30 mouse cellular contexts compared by ENCODE assay signal in the genomic region with DNA sequence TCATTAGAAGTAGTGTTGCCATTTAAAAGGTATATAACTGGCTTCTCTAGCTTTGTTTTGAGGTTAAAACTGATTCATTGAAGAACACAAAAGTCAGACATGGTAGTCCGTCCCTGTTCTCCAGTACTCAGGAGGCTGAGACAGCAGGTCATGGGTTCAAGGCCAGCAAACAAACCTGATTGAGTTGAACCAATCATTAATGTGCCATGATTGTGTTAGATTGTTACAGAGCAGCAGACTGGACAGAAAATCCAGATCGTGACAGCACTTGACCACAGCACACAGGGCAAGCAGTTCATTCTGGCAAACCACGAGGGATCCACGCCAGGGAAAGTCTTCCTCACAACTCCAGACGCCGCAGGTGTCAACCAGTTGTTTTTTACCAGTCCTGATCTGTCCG.
"Had no signal": no experiment of that assay in that cellular context is flagged by ENCODE, and none has a peak within 500 bp of the region (broad histone marks: within the 10 kb centered on the region; RNA-seq: fewer than 3 reads in every experiment).

No protein-coding gene starts in this region.

- H3K27me3 ChIP-seq: limb, embryonic 12.5 days; limb, embryonic 13.5 days; limb, embryonic 15.5 days; liver, embryonic 12.5 days; liver, embryonic 13.5 days; liver, embryonic 15.5 days; lung, embryonic 15.5 days; megakaryocyte, embryonic 14.5 days; midbrain, embryonic 12.5 days; midbrain, embryonic 13.5 days had no signal

- H3K27ac ChIP-seq: left cerebral cortex, adult 2 months; limb, embryonic 10.5 days; limb, embryonic 12.5 days; limb, embryonic 13.5 days; limb, embryonic 15.5 days; liver, embryonic 12.5 days; liver, embryonic 13.5 days; liver, embryonic 14.5 days; liver, embryonic 15.5 days; lung, embryonic 15.5 days; macrophage; midbrain, embryonic 10.5 days; midbrain, embryonic 12.5 days; midbrain, embryonic 13.5 days had no signal

- ATAC-seq: liver, embryonic 12.5 days; liver, postnatal 0 days; lung, postnatal 0 days; midbrain, embryonic 13.5 days; midbrain, embryonic 16.5 days had no signal

- H3K9ac ChIP-seq: limb, embryonic 12.5 days; limb, embryonic 13.5 days; limb, embryonic 15.5 days; liver, embryonic 12.5 days; liver, embryonic 13.5 days; liver, embryonic 14.5 days; liver, embryonic 15.5 days; liver, postnatal 0 days; lung, embryonic 14.5 days; lung, embryonic 15.5 days; midbrain, embryonic 12.5 days; midbrain, embryonic 13.5 days had no signal

- H3K4me1 ChIP-seq: limb, embryonic 10.5 days; limb, embryonic 12.5 days; limb, embryonic 13.5 days; limb, embryonic 15.5 days; liver, embryonic 13.5 days; liver, embryonic 15.5 days; lung, embryonic 15.5 days; midbrain, embryonic 10.5 days; midbrain, embryonic 12.5 days; midbrain, embryonic 13.5 days had no signal

- H3K4me3 ChIP-seq: left cerebral cortex, adult 2 months; limb, embryonic 10.5 days; limb, embryonic 12.5 days; limb, embryonic 13.5 days; limb, embryonic 15.5 days; liver, embryonic 12.5 days; liver, embryonic 13.5 days; liver, embryonic 15.5 days; lung, embryonic 15.5 days; megakaryocyte, embryonic 14.5 days; midbrain, embryonic 10.5 days; midbrain, embryonic 12.5 days; midbrain, embryonic 13.5 days; myocyte had no signal

- H3K4me2 ChIP-seq: limb, embryonic 12.5 days; limb, embryonic 13.5 days; limb, embryonic 15.5 days; liver, embryonic 11.5 days; liver, embryonic 12.5 days; liver, embryonic 13.5 days; liver, embryonic 15.5 days; lung, embryonic 14.5 days; lung, embryonic 15.5 days; midbrain, embryonic 12.5 days; midbrain, embryonic 13.5 days had no signal

- DNase-seq: layer of hippocampus, postnatal 36 days; left cerebral cortex, postnatal 4 days; liver, embryonic 13.5 days; liver, postnatal 0 days; lung, adult 18-20 months; lung, adult 2 months; lung, embryonic 14.5 days; lung, postnatal 10 days; lung, postnatal 14 days; lung, postnatal 36 days; lung, postnatal 4 days; midbrain, embryonic 14.5 days had no signal

- H3K9me3 ChIP-seq: limb, embryonic 10.5 days; limb, embryonic 12.5 days; limb, embryonic 13.5 days; limb, embryonic 15.5 days; liver, embryonic 12.5 days; liver, embryonic 13.5 days; liver, embryonic 15.5 days; lung, embryonic 15.5 days; megakaryocyte, embryonic 14.5 days; midbrain, embryonic 10.5 days; midbrain, embryonic 12.5 days; midbrain, embryonic 13.5 days had no signal
